Mouse (Mus musculus) liver, embryonic 14.5 days (tissue): ENCODE measurements around the gene Efcab5.

Source experiments
- CTCF ChIP-seq: IDR thresholded peaks from 2 replicates; pipeline ENCODE4 v1.5.1; 2016; ENCODE audit warnings: antibody characterized with exemption, low read depth, control low read depth
- EP300 ChIP-seq: IDR thresholded peaks from 2 replicates; pipeline ENCODE4 v1.6.1; 2016; ENCODE audit warnings: antibody characterized with exemption, low read depth

DNA sequence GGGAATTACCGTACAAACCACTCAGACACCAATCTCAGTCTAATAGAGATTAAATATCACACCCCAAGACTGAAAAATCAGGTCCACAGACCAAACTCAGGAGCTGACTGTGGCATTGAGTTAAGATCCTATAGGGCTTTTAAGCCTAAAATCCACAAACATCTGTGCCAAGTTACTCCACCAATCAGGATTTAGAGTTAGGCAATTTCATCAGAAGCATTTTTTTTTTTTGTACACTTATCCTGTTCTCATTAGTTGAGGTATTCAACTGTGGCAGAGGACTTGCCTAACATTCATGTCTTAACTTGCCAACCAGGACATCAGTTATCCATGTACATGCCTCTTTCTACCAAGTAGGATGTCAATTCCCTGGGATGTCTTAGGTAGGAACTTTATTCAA lies 109.4 kb downstream of the Efcab5 start:
- TF ChIP-seq CTCF (no peak), EP300 (no peak)
